Mouse (Mus musculus) kidney, adult 9 months (tissue): ENCODE results near the gene Gm45623.
A peak's percentile ranks its signal among the peaks of the same experiment; 100 is the strongest.

Experiments used
- DNase-seq: peaks from one replicate; pipeline ENCODE4 v3.0.0; 2022

The Gm45623 gene

GRCm38 (mm10) chr13:56753192-56753951 is at the start of gene Gm45623:
Gm45623 (minus strand) TSS chr13:56753827.
- DNase-seq = no peak

GRCm38 (mm10) chr13:56797459-56797858 is 43.8 kb upstream of the Gm45623 start:
- DNase-seq = no peak

- no peak for DNase-seq
Measured at GRCm38 (mm10) chr13:56795501-56795900, 41.9 kb upstream of the Gm45623 start.

- no peak for DNase-seq
Measured at GRCm38 (mm10) chr13:56794441-56794840, 40.8 kb upstream of the Gm45623 start.

GRCm38 (mm10) chr13:56792844-56793243 is 39.2 kb upstream of the Gm45623 start:
- DNase-seq = no peak

GRCm38 (mm10) chr13:56790683-56791082 is 37.1 kb upstream of the Gm45623 start:
- no peak for DNase-seq

- no peak for DNase-seq
Measured at GRCm38 (mm10) chr13:56782621-56783020, 29.0 kb upstream of the Gm45623 start.

GRCm38 (mm10) chr13:56781697-56782096 is 28.1 kb upstream of the Gm45623 start:
- DNase-seq = no peak

- DNase-seq = no peak
Measured at GRCm38 (mm10) chr13:56780746-56781469, 27.3 kb upstream of the Gm45623 start.

- no peak for DNase-seq
Measured at GRCm38 (mm10) chr13:56774304-56774703, 20.7 kb upstream of the Gm45623 start.

GRCm38 (mm10) chr13:56773262-56773870 is 19.7 kb upstream of the Gm45623 start:
- DNase-seq = no peak

GRCm38 (mm10) chr13:56772592-56772991 is 19.0 kb upstream of the Gm45623 start:
- DNase-seq = no peak

- no peak for DNase-seq
Measured at GRCm38 (mm10) chr13:56770786-56771185, 17.2 kb upstream of the Gm45623 start.

GRCm38 (mm10) chr13:56770136-56770578 is 16.5 kb upstream of the Gm45623 start:
- no peak for DNase-seq

GRCm38 (mm10) chr13:56769431-56769830 is 15.8 kb upstream of the Gm45623 start:
- DNase-seq = no peak

- no peak for DNase-seq
Measured at GRCm38 (mm10) chr13:56766211-56766610, 12.6 kb upstream of the Gm45623 start.

GRCm38 (mm10) chr13:56765284-56766032 is 11.8 kb upstream of the Gm45623 start:
- no peak for DNase-seq

- DNase-seq = no peak
Measured at GRCm38 (mm10) chr13:56762446-56763229, 9.0 kb upstream of the Gm45623 start.

GRCm38 (mm10) chr13:56758492-56758891 is 4.9 kb upstream of the Gm45623 start:
- peak; percentile 80 for DNase-seq

- no peak for DNase-seq
Measured at GRCm38 (mm10) chr13:56757201-56757600, 3.6 kb upstream of the Gm45623 start.

- DNase-seq = peak; percentile 52
Measured at GRCm38 (mm10) chr13:56755871-56756270, 2.2 kb upstream of the Gm45623 start.
